Mouse (Mus musculus): Measurements from ENCODE around the gene Foxp4.
A peak's percentile ranks its signal among the peaks of the same experiment; 100 is the strongest.

The Foxp4 gene

DNA sequence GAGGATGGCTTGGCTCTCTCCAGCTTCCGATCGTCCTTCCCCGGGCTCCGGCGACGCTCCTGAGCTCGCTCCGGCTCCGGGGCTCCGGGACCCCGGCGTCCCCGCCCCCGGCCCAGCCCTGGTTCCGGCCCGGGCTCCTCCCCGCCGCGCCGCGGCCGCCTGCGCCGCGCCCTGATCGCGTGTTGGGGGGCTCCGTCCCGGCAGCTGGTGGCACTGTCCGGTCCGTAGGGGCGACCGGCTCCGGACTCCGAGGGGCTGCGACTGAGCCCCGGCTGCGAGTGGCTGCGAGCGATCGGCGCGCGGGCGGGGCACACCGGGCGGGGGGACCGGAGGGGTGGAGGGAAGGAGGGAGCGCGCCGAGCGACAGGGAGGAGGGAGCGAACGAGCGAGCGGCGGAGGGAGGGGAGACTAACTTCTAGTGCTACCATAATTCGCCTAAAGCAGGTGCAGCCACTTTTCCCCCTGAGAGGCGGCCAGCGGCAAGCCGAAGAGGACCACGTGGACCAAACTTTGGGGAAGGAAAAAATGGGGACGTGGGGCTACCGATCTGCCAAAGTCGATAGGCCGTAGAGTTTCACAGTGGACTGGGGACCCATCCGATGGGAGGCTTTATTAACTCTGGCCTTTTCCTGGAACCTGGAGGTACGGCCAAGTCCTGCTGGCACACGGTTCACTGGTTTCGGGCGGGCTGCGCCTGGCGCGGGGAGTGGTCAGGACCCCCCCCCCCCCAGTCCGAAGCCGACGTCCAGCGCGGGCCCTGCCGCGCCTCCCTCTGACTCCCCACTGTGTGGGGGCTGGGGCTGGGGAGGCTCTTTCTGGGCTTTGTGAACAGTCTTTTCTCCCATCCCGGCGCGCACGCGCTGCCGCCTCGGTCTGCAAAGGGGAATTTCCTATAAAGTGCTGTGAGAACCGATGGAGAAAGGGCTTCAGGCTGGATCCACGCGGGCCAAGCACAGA, at the start of gene Foxp4:
Gene Foxp4, minus strand, starts transcription at position 263 of the 957 bp plus-strand sequence.
- peak; percentile 78 for DNase-seq

DNA sequence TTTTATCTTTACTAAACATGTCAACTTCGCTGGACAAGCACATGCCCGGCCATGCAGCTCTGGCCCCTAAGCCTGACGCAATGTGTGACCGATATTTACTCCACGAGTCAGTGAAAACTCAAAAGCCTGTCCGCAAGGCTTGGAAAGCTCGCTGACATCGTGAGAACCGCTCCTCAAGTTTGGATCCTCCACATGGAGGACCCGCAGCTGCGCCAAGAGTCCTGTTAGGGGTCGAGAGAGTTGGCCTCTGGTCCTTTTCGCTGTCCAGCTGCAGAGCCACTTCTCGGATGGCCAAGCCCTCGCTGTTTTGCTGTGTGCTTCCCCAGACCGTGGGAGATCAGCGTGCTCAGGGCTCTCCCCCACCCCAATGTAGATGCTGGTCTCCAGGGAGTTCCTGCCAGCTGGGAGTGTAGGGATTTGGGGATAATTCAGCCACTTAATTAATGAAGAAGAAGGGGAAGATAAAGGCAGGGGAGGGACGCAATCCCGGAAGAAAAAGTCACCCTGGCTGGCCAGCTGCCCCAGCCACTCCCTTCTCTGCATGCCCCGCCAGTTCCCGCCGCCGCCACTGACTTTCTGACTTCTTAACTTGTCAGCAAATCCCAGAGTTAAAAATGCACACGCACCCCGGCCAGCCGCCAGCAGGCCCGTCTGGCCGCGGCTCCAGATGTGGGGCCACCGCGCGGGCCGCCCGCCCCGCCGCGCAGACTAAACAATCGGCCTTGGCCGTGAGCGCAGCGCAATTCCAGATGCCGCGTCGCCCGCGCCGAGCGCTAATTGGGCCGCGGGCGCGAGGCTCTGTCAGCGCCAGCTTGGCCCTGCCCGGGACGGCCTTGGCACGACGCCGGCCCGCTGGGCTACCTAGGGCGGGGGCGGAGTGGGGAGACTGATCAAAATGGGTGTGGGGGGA, 49.4 kb upstream of the Foxp4 start:
- peak; percentile 75 for DNase-seq

DNA sequence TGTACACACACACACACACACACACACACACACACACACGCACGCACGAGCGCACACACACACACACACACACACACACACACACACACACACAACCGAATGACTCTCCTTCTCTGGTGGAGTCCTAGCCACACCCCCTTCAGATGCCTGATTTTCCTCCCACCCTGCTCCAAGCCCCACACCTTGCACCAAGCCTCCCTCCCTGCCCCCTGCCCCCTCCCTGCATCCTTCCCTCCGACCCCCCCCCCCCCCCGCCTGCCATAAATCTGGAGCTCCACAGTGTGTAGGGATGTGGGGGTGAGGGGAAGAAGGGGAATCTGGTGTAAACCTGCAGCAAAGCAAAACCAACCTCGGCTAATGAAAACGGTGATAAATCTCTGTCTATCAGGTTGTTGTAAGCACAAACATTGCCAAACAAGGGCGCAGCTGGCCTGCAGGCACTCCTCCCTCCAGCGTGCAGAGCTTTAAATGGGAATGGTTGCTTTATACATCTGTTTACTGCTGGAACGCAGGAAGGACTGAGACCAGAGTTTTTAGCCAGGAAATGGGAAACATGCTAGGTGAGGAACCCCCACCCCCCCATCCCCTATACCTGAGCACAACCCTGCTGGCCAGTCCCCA, 41.5 kb upstream of the Foxp4 start:
- peak; percentile 40 for DNase-seq

DNA sequence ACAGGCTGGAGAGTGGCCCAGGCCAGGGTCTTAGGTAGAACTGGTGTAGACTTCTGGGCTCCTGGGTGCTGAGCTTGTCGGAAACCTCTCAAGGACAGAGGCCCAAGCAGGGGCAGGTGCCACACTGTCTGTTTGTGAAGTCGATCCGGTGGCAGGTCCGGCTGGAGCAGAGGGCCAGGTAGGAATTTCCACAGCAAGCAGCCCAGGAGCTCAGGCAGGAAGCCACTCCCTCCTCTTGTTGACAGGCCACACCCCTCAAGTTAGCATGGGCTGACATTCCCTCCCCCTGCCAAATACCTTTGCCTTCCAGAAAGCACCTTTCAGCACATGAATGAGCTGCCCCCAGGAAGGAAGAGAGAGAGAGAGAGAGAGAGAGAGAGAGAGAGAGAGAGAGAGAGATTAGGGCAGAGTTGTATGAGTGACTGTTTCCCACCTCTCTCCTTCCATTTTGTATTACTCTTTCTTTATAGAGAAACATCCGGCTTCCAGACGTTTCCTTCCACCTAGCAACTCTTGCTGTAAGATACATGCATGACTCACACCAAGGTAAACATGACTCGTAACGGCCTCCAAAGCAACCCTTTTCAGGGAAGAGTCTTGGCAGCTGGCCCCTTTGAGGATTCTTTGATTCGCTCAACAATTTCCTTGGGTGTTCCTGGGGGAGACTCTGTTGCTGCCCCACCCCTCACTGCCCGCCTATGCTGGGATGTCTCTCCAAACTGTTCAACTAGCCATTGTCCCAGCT, 33.8 kb upstream of the Foxp4 start:
- peak; percentile 43 for DNase-seq

DNA sequence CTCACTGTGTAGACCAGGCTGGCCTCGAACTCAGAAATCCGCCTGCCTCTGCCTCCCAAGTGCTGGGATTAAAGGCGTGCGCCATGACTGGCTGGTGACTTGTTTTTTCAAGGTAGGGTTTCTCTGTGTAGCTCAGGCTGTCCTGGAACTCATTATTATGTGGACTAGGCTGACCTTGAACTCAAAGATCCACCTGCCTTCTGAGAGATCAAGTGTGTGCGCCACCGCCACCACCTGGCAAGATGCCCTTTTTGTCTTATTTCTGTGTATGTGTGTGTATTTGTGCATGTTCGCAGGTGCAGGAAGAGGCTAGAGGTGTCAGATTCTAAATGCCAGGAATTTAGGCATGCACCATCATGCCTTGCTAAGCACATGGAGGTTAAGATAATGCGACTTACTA, 32.0 kb upstream of the Foxp4 start:
- no peak for DNase-seq

DNA sequence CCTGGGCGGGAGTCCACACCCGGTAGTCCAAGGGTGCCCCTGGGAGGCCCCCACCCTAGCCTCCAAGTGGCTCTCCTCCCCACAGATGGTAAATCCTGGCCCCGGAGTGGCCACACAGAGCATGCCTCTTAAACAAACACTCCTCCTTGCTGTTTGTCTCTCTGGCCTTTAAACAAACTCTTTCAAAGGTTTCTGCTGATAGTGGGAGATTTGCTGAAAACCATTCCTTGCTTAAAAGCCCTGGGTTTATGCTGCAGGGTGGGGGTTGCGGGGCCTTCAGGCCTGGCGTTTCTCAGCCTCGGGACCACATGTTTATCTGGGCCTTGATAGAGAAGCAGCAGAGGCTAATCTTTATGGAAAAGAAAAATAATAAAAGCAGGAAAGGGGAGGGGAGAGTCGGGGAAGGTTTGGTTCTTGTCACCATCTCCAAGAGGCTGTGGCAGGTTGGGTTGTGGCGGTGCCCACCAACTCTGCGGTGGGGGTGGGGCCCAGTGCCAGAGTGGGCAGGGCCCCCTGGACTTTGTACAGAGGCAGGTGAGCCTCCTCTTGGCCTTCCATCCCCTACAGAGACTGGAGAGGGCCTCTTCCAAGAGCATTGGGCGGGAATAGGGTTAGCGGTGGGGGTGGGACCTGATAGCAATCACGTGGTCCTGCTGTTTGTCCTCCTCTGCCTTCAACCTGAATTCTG, 30.8 kb upstream of the Foxp4 start:
- DNase-seq = no peak

DNA sequence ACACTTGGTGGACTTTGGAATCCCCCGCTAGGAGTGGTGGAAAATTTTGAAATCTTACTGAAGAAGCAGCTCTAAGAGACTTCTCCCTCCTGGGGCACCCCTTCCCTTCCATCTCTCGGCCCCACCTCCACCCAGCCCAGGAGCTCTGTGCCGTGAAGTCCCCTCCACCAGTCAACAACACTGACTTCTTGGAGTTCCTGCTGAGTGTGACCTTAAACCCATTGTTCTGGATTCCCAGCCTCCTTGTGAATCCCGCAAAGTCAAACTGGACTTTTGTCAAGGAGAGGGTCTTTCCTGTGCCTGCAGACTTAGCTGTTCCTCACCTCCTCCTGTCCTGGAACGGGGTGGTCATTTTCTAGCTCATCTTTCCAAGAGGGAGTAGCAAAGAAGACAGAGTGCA, 28.8 kb upstream of the Foxp4 start:
- DNase-seq = no peak

DNA sequence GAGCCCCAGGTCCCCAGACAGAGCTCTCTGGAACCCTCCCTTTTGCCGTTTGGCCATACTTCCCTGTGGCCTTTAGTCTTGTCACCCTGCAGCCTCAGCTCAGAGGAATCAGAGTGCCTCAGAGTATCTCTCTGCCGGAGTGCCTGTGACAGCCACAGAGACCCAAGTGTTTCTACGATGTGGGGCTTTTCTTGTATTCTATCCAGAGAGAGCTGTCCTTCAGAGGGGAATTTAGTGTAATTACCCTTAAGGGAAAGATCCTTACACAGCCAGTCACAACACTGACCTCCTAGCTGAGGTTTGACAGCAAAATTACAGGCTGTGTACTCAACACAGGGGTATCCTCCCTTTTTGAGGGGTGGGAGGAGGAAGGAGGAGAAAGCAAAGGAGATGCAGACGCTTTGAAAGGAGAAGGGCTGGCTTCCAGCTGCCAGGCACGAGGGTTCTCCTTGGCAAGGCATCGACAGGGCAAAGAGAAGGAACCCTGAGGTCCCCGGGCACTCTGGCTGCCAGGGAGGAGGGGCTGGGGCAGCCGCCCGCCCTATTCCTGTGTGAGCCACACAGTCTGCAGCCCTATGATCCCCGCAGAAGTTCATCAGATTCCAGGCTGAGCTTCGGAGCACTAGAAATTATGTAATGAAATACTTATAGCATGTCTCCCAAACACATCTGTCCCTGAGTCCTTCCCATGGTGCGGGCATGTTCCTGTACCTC, 28.1 kb upstream of the Foxp4 start:
- peak; percentile 20 for DNase-seq

DNA sequence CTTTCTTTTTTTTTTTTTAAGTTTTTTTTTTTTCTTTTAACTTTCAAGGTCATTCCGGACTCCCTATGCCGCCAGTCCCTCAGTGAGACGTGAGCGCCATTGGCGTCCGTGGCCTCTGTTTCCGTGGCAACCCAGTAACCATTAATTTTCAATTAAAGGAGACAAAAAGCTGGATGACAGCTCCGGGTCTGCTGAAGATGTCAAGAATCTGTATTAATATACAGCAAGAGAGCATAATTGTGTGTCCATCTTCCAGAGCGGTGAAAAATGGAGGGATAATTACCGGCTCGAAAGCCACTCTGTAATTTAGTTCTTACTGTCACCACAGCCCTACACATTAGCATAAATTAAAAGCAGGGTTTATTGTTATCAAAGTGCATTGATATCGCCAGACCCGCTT, 27.0 kb upstream of the Foxp4 start:
- no peak for DNase-seq

DNA sequence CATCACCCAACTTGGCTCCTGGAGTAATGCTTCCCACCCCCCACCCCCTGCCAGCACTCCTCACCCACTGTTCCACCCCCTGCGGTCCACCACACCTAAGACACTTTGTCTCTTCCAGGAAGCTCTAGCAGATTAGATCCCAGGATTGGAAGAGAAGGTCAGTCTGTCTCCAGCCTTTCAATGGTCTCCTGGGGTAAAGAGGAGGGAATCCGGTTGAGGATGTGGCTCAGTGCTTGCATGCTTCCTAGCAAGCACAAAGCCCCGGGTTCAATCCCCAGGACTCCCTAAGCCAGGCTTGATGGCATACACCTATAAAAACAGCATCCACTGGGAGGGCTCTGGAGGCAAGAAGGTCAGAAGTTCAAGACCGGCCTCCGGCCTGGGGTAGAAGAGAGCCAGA, 26.4 kb upstream of the Foxp4 start:
- no peak for DNase-seq

DNA sequence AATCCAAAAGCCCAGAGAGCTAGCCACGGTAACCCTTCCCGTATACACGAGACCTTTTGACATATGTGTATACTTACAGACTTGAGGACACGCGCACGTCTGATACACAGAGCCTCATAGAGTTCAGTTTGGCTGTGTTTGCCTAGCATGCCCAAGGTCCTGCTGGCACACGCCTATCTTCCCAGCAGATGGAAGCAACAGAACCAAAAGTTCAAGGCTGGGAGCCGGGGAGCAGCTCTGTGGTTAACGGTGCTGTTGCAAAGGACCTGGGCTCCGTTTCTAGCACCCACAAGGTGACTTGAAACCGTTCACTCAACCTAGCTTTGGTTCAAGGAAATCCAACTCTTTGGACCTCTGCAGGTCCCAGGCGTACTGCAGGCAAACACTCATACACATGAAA, 25.0 kb upstream of the Foxp4 start:
- no peak for DNase-seq

DNA sequence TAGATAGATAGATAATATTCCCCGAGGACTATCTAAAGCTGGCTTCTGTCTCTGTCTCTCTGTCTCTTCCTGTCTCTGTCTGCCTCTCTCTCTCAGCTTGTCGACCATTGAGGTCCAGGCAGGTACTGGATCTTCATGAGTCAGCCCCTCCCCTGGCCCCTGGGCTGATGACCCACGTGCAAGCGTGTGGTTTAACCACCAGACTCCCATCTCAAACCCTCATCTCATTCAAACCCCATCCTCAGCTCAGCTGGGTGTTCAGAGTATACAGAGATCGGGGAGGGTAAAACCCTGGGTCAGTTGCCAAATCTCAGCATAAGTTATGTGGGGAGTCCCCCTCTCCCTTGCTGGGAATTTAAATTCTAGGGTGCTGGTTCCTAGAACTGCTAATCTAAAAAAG, 24.3 kb upstream of the Foxp4 start:
- DNase-seq = no peak

DNA sequence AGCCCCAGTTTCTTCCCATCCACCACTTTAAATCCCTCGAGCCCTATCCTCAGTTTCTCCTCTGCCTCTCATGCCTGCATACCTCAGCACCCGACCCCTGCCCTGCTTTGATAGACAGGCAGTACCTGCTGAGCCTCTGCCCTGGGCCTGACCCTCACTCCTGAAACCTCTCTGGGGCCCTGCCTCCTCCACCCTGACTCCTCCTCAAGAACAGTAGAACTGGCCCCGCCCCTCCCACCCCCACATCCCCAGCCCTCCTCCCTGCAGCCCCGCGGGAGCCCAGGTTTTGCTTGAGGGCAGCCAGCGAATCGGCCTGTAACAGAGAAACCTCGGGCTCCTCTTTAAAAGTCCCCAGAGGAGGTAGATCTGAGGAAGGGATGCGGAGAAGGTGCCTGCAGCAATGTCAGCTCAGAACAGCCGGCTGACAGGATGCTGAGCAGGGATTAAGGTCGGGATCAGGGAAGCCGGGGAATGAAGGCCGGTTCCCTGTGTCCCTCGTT, 22.5 kb upstream of the Foxp4 start:
- DNase-seq = no peak

DNA sequence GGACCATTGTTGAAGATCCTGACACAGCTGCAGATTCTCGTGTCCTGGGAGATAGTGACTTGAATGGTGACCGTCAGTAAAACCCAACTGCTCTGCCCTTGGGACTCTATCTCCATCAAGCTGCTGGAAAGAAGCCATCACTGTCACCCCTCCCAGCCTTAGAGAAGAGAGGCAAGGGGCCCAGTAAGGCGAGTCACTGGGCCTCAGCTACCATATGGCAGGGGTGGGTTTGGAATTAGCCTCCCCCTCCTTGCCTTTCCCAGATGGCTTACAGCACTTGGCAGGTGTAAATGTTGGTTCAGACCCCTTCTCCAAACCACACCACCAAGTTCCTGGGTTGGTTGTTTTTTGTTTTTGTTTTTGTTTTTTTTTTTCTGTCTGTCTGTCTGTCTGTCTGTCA, 21.7 kb upstream of the Foxp4 start:
- no peak for DNase-seq

DNA sequence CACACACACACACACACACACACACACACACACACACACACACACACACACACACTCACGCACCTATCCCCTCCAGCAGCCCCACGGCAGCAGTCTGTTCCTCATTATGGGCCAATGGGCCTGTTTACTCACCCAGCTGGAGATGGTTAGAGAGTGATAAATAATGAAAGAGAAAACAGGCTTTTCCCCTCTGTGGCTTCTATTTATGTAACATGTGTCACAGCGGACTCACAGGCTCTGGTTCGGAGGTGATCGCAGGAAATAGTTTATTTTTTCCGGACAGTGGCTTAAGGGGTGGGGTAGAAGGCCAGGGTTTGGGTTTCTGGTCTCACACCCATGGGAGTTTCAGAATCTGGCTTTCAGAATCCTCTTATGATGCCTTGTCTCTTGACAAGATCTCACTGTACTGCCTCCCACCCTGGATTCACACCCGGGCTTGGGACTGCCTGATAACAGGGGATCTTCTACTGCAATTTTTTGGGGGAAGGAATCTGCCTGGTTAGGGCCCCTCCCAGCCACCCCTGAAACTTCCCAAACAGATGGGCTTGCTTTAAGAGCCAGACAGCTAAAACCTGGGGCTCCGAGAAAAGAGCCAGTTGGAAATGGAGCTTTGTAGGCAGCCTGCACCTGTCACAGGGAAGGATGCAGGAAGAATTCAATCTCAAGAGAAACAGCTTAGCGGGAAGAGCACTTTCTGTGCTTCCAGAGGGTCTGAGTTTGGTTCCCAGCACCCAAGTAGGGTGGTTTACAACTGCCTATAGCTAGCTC, 18.8 kb upstream of the Foxp4 start:
- DNase-seq = no peak

DNA sequence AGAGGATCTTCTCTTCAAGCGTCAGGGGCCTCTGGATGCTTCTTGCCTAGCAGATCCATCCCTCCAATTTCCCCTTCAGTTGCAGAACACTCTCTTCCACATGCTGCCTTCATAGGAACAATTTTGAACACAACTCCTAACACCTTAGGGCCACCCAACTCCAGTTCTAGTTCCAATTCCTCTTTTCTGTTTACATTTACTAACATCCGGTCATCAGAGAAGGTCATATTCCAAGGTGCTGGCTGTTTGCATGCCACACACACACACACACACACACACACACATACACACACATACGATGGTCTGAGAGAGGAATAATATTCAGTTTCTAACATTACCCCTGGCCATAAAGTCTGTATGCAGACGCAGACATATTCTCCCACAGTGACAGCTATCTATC, 17.6 kb upstream of the Foxp4 start:
- DNase-seq = no peak

DNA sequence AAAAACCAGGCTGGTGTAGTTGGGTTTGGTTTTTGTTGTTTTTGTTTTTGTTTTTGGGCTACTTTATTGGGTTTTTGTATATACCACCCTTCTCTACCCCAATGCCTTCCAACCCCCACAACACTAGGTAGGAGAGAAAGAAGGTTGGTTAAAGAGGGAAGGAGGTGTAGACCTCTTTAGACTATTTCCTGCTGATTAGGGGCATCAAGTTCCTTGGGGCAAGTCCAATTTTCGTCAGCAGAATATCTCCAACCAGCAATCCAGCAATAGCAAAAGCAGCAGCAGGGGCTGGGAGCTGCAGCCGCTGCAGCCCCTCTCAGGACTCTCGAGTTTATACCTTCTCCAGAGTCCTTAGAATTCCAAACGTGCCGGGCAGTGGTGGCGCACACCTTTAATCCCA, 14.4 kb upstream of the Foxp4 start:
- DNase-seq = no peak

DNA sequence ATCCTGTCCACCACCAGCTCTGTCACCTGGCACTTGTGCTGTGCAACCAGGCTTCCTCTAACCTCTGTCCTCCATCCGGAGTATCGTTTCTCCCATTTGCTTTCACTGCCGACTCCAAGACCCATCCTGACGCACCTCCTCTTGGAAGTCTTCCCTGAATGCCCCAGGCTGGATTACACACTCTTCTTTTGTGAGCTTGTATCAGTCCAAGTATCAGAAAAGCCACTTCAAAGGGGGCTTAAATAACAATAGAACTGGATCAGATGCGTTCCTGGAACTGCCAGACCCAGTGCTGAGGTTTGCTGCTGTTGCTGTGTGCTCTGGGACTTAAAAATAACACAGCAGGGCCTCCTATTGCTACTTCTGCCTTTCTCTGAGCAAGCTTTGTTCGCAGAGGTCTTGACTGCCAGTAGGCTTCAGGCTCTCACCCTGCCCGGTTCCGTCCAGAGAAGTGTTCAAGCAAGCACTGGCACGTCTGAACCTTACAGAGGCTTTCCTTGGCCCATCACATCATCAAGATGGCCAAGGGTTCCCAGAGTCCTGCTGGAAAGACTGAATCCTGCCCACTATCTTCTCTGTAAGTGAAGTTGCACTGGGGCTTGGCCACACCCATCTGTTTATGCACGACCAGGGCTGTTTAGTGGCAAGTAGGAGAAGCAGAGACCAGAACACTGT, 13.6 kb upstream of the Foxp4 start:
- DNase-seq = no peak

DNA sequence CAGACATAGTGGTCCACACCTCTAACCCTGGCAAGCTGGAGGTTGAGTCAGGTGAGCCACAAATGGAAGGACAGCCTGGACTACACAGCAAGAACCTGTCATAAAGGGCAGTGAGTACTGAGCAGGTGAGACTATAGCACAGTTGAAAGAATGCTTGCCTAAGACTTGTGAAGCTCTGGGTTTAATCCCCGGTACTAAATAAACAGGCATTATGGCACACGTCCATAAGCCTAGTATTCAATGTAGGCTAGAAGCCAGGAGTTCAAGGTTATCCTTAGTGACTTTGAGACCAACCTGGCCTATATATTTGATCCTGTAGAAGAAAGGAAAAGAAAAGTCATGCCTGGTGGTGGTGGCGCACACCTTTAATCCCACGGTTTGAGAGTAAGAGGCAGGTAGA, 12.1 kb upstream of the Foxp4 start:
- no peak for DNase-seq

DNA sequence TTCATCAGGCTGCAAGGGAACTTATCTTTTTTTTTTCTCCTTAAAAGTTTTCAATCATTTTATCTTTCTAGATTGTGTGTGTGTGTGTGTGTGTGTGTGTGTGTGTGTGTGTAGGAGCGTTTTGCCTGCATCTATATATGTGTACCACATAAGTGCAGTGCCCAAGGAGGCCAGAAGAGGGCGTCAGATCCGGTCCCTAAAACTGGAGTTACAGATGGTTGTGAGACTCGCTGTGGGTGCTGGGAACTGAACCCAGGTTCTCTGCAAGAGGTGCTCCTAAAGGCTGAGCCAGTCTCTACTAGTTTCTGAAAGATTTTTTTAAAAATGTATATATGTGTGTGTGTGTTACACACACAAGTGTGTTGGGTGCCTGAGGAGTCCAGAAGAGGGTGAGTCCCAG, 5.0 kb upstream of the Foxp4 start:
- no peak for DNase-seq
